Mouse (Mus musculus): ENCODE data around the gene Wbp2nl.

- TF ChIP-seq CTCF (IDR thresholded peaks at IDR 0.05) (peak; percentile 83), POLR2A (IDR thresholded peaks at IDR 0.05; ENCODE audit: insufficient read depth, low read depth, low read length) (no peak)
These were observed 39.2 kb upstream of the Wbp2nl start for GRCm38 (mm10) chr15:82259510-82259909.
